Mouse (Mus musculus): ENCODE data around the gene Ubqln4.
"Not testable (repeated sequence)": the region's sequence is repeated elsewhere in the genome, so short reads cannot be mapped to it uniquely, and the experiment has no call there.

GRCm38 (mm10) chr3:88577846-88578245 lies 24.3 kb downstream of the Ubqln4 start:
- TF ChIP-seq POLR2A (IDR thresholded peaks at IDR 0.05; ENCODE audit: borderline replicate concordance, extremely low read depth, insufficient read depth, insufficient read length, poor library complexity, severe bottlenecking); CTCF (IDR thresholded peaks at IDR 0.05; ENCODE audit: borderline replicate concordance, extremely low read depth, insufficient read depth, insufficient read length): not testable (repeated sequence)

Data from brain, embryonic 14.5 days (tissue).